Mouse (Mus musculus) spleen, adult 2 months (tissue): ENCODE data around the gene Cd300lg.

Experiments used
- CTCF ChIP-seq: fragments of 200-500 bp; IDR thresholded peaks from 2 replicates; pipeline ENCODE4 v1.5.1; 2011; ENCODE audit warnings: mild to moderate bottlenecking, inconsistent platforms; ENCODE audit not compliant: insufficient read depth, insufficient read length, insufficient replicate concordance; ENCODE audit errors: extremely low read depth
- POLR2A ChIP-seq: fragments of 200-500 bp; IDR thresholded peaks from 2 replicates; pipeline ENCODE4 v1.6.1; 2011; ENCODE audit warnings: low read depth, low read length, inconsistent platforms

DNA sequence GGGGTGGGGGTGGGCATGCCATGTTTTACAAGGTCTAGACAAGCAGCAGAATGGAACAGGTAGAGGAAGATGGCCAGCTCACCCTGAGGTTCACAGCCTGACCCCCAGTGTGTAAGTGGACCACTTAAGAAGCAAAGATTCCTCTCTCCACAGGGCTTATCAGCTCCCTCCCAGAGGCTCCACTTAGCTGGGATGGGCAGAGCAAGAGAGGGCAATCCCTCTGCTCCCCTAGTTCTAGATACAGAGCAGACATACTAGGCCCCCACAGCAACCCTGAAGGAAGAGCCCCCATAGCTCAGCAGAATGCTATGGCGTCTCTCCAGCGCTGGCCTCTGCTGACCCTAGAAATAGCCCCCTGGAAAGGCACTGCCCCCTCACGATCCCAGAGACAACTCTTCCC, 54.4 kb downstream of the Cd300lg start:
- TF ChIP-seq CTCF, result no peak
- TF ChIP-seq POLR2A, result no peak
